Mouse (Mus musculus): ENCODE results near the gene Aifm3. TPM values are rescaled to one million over a fixed set of nuclear protein-coding genes. Genes with fewer than 3 reads are reported as not detected.
A peak's percentile ranks its signal among the peaks of the same experiment; 100 is the strongest.

Gene Aifm3
- 10 to 100 TPM; 76.1 to 84.5 TPM for total RNA-seq (2021)

GRCm38 (mm10) chr16:17489469-17490111, at the start of gene Aifm3:
TSS of gene Aifm3 (plus strand) at chr16:17489611.
- DNase-seq (ENCODE audit: extremely low spot score in 1 of 2, low spot score in 1 of 2) = peak in 1 of 2 experiments; percentile 19

- peak; percentile 96 to 97 for DNase-seq (ENCODE audit: extremely low spot score in 1 of 2, low spot score in 1 of 2)
These were observed 37.7 kb upstream of the Aifm3 start, which contains the start of gene Crkl for GRCm38 (mm10) chr16:17451541-17452372. TSS of gene Crkl (plus strand) at chr16:17451987.

GRCm38 (mm10) chr16:17452373-17452715, 37.1 kb upstream of the Aifm3 start:
- peak in 1 of 2 experiments; percentile 32 for DNase-seq (ENCODE audit: extremely low spot score in 1 of 2, low spot score in 1 of 2)

- no peak for DNase-seq (ENCODE audit: extremely low spot score in 1 of 2, low spot score in 1 of 2)
These were observed 32.5 kb upstream of the Aifm3 start for GRCm38 (mm10) chr16:17456901-17457300.

GRCm38 (mm10) chr16:17460254-17460653, 29.2 kb upstream of the Aifm3 start:
- DNase-seq (ENCODE audit: extremely low spot score in 1 of 2, low spot score in 1 of 2) = no peak

GRCm38 (mm10) chr16:17461596-17461995, 27.8 kb upstream of the Aifm3 start:
- DNase-seq (ENCODE audit: extremely low spot score in 1 of 2, low spot score in 1 of 2) = no peak

GRCm38 (mm10) chr16:17463184-17463583, 26.2 kb upstream of the Aifm3 start:
- DNase-seq (ENCODE audit: extremely low spot score in 1 of 2, low spot score in 1 of 2) = no peak

GRCm38 (mm10) chr16:17466875-17467663, 22.3 kb upstream of the Aifm3 start:
- no peak for DNase-seq (ENCODE audit: extremely low spot score in 1 of 2, low spot score in 1 of 2)

GRCm38 (mm10) chr16:17472498-17472897, 16.9 kb upstream of the Aifm3 start:
- DNase-seq (ENCODE audit: extremely low spot score in 1 of 2, low spot score in 1 of 2) = no peak

- peak in 1 of 2 experiments; percentile 33 for DNase-seq (ENCODE audit: extremely low spot score in 1 of 2, low spot score in 1 of 2)
These were observed 15.3 kb upstream of the Aifm3 start for GRCm38 (mm10) chr16:17474091-17474490.

GRCm38 (mm10) chr16:17474761-17475160, 14.7 kb upstream of the Aifm3 start:
- no peak for DNase-seq (ENCODE audit: extremely low spot score in 1 of 2, low spot score in 1 of 2)

- DNase-seq (ENCODE audit: extremely low spot score in 1 of 2, low spot score in 1 of 2) = no peak
These were observed 14.1 kb upstream of the Aifm3 start for GRCm38 (mm10) chr16:17475326-17475725.

- no peak for DNase-seq (ENCODE audit: extremely low spot score in 1 of 2, low spot score in 1 of 2)
These were observed 11.0 kb upstream of the Aifm3 start for GRCm38 (mm10) chr16:17478331-17478943.

- no peak for DNase-seq (ENCODE audit: extremely low spot score in 1 of 2, low spot score in 1 of 2)
These were observed 7.9 kb upstream of the Aifm3 start for GRCm38 (mm10) chr16:17481465-17481864.

GRCm38 (mm10) chr16:17486505-17486904, 2.9 kb upstream of the Aifm3 start:
- no peak for DNase-seq (ENCODE audit: extremely low spot score in 1 of 2, low spot score in 1 of 2)

- DNase-seq (ENCODE audit: extremely low spot score in 1 of 2, low spot score in 1 of 2) = peak in 1 of 2 experiments; percentile 26
These were observed 638 bp upstream of the Aifm3 start for GRCm38 (mm10) chr16:17488478-17489468.

GRCm38 (mm10) chr16:17491154-17491553, 1.7 kb downstream of the Aifm3 start:
- peak in 1 of 2 experiments; percentile 41 for DNase-seq (ENCODE audit: extremely low spot score in 1 of 2, low spot score in 1 of 2)

- DNase-seq (ENCODE audit: extremely low spot score in 1 of 2, low spot score in 1 of 2) = no peak
These were observed 2.6 kb downstream of the Aifm3 start for GRCm38 (mm10) chr16:17491896-17492561.
